Mouse (Mus musculus): ENCODE results near the gene Gabpb1.
A peak's percentile ranks its signal among the peaks of the same experiment; 100 is the strongest.

The Gabpb1 gene

DNA sequence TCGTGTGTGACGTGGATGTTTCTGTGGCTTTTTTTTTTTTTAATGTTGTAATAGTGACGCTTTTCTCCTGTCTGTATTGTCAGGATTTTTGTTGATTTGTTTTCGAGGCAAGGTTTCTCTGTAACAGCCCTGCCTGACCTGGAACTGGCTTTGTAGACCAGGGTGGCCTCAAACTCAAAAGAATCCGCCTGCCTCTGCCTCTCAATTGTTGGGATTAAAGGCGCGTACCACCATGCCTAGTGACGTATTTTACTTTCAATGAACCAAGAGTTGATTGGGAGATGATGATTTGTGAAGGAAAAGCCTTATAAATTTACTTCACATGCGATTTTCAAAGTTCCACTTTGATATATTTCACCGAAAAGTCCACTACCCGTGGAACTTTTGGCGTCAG, at the start of gene Gabpb1:
Gene Gabpb1, minus strand, starts transcription at position 216 of the 394 bp plus-strand sequence.
- no peak for DNase-seq (ENCODE audit: low spot score)

DNA sequence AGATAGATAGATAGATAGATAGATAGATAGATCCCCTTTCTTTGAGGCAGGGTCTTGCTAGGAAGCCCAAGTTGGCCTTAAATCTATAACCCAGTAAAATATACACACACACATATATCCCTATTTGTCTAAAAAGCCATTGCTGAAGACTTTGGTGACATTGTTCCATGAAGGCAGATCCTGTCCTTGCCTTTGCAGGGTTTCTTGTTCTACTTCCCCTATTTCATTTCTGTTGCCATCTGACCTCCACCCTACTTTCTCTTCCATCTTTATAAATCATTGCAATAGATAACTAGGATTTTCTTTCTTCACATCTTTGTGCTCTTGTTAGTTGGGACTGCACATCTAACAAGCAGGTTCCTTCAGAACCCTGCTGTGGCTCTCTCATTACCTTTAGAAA, 36.8 kb upstream of the Gabpb1 start:
- DNase-seq (ENCODE audit: low spot score) = no peak

DNA sequence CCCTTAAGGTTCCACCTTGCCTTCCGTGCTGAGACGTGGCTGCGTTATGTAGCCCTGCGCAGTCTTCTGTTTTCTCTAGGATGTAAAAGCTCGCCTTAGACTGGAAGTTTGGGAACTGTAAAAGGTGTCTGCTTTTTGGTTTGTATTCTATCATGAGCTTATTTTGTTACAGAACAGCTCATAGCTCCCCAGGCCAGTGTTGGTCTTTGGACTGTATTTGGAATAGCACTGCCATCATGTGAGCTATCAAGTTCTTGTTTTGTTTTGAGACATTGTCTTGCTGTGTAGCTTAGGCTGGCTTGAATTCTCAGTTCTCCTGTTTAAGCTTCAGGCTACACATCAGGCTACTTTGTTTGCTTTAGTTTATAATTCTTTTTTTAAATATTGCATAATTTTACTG, 36.4 kb upstream of the Gabpb1 start:
- no peak for DNase-seq (ENCODE audit: low spot score)

DNA sequence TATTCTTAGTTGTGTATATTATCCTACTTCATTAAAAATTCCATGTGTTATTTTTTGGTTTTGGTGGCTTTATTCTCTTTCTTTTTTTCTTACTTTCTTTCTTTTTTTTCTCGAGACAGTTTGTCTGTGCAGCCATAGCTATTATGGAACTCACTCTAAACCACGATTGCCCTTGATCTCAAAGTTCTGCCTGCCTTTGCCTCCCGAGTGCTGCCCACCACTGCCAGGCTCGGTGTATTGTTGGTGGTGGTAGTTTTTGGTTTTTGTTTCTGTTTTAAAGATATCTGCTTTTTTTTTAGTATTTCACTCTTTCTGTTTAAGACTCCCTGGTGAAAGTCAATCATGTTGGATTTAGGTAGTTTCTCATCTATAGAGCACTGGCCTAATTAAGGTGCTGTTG, 32.2 kb upstream of the Gabpb1 start:
- no peak for DNase-seq (ENCODE audit: low spot score)

DNA sequence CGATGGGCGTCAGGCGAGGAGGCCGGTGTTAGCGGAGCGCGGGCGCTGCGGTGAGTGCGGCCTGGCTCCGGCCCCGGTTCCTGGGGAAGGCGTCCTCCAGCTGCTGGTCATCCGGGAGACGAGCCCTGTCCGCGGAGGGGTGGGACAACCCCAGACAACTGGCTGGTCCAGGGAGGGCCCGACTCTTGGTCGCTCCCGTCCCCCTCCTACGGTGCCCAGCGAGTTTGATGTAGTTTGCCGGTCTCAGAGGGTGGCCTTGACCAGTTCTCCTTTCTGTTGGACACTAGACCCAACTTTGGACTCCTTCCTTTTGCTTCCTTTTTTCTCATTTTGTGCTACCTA, 31.3 kb upstream of the Gabpb1 start:
- no peak for DNase-seq (ENCODE audit: low spot score)

DNA sequence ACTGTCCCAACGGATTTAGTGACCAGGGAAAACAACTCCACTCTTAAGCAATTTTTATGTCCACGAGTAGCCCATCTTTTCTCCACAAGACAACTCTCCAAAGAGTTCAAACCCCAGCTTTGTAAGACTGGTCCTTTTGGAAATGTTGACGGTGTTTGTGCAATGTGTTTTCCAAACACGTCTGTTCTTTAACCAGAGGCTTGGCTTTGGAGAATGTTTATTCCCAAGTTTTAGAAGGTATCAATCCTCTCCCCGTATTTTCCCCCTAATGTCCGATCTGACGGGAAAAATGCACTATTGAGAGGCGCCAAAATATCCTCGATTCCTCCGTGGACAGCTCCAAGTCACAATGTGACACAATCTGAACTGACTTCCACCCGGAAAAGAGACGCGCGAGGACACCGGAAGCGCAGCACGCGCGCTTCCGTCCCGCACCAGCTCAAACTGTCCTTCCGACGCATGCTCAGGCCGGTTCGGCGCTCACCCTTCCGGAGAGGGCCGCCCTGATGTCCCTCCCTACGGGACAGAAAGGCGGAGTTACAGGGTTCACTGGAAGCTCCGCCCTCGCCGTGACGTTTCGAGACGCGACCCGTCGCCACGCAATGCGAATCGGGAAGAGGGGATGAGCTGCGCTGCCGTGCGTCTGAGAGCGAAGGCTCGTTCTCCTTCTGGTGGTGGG, 30.8 kb upstream of the Gabpb1 start, which contains the start of gene Usp8:
Gene Usp8, plus strand, starts transcription at position 570 of the 679 bp plus-strand sequence.
- DNase-seq (ENCODE audit: low spot score) = peak; percentile 90

DNA sequence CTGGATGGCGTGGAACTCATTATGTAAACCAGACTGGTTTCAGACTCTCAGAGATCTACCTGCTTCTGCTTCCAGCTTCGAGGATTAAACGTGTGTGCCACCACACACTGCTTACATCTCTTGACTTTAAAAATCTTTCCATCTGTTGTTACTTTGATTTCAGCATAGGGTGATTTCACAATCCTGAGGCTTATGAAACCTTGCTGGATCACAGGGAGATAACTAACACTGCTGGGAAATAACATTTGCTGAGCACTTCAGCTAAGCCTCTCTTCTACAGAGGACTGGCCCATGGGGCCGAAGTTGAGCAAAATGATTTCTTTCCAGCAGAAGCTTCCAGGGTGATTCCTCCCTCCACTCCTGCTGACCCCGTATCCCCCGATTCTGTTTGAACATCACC, 19.1 kb upstream of the Gabpb1 start:
- no peak for DNase-seq (ENCODE audit: low spot score)

DNA sequence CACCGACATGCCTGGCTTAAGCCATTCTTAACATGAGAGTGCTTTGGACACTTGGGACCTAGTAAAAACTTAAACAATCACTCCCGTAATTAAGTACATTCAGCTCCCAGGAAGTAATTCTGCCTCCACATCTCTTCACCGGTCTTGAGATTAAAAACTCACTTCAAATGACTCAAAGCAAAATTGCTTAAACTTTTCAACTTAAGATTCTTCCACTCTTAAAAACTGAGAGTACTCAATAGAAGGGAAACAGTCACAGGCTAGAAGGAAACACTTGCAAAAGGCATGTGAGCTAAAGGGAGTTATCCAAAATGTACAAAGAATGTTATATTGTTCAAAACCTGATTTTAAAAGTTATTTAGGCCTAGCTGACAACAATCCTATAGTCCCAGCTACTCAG, 15.2 kb upstream of the Gabpb1 start:
- DNase-seq (ENCODE audit: low spot score) = no peak

DNA sequence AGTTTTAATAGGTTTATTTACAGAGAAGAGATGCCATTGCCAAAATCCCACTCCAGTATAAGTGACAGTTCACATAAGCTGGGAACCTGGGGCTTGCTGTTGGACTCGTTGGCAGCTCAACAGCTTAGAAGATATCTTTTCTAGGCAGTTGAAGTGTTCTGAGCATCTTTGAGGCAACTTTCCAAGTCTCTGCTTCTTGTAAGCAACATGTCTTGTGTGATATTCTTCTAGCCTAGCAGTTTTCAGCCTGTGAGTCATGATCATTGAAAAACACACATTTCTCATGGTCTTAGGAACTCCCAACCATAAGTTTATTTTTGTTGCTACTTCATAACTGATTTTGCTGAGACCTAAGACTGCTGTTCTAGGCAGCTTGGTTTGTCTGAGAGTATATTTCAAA, 6.8 kb upstream of the Gabpb1 start:
- no peak for DNase-seq (ENCODE audit: low spot score)

DNA sequence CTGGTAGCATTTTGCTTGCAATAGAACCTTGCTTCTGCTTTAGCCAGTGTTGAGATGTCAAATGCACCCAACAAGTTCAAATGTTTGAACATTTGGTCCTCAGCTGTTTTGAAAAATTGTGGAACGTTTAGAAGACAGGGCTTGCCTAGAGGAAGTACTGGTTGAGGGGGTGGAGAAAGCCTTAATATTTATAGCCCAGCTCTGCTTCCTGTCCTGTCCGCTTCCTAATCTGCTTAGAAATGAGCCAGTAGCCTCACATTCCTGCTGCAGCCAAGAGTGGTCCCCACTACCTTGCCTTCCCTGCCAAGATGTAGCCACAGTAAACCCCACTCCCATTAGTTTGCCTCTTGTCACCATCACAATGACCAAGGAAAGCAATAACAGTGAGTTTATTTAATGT, 6.2 kb upstream of the Gabpb1 start:
- DNase-seq (ENCODE audit: low spot score) = no peak

DNA sequence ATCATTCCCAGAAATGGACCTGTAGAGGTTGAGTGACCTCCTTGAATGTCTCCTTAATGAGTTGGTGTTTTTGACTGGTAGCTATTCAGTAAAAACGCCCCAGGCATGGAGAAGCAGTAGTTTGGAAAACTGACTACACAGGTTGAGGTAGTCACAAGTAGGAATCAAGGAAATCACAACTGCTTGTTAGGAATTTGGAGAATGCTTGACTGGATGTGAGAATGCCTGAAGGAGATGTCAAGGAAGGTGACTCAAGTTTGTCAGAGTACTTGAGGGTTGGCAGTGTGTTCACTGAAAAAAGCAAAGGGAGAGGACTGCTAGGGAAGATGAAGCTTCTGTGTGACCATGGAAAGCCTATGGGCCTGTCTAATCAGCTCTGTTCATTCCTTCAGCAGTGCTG, 1.2 kb upstream of the Gabpb1 start:
- no peak for DNase-seq (ENCODE audit: low spot score)

DNA sequence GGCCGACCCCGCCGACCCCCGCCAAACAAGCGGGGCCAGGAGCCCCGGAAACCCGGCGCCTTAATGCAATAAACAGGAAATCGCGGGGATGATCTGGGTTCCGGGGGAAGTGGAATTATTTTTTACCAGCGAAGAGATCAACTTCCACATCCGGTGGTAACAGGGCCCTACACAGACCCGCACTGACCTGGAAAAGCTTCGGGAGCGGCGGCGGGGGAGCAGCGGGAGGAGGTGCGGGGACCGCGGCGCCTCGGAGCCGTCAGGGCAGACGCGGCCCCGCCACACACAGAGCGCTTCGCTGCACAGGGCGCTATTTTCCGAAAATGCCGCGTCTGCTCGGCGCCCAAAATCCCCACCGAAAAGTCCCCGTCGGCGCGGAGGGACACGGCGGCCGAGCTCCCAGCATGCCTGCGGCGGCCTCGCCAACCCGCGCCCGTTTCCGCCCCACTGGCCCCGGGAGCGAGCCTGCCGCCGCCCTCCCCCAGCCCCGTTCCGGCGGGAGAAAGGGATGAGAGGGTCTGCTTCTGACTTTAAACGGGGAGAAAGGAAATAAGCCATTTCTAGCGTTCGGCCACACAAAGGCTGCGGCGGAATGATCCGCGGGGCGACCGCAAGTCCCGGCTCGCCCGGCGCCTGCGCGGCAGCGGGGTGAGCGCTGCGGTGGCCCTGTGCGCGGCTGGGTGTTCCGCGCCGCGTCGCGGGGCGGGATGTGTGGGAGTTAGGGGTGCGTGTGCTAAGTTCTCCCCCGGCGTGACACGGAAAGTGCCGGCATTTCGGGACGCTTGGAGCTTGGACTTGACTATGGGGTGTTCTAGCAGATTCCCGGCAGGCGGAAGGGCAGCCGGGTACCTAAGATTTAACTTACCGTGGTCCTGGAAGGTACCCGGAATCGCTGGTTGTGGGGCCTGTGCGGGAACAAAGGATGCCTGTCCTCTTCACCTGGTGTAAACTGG, 692 bp downstream of the Gabpb1 start:
- DNase-seq (ENCODE audit: low spot score) = peak; percentile 49

DNA sequence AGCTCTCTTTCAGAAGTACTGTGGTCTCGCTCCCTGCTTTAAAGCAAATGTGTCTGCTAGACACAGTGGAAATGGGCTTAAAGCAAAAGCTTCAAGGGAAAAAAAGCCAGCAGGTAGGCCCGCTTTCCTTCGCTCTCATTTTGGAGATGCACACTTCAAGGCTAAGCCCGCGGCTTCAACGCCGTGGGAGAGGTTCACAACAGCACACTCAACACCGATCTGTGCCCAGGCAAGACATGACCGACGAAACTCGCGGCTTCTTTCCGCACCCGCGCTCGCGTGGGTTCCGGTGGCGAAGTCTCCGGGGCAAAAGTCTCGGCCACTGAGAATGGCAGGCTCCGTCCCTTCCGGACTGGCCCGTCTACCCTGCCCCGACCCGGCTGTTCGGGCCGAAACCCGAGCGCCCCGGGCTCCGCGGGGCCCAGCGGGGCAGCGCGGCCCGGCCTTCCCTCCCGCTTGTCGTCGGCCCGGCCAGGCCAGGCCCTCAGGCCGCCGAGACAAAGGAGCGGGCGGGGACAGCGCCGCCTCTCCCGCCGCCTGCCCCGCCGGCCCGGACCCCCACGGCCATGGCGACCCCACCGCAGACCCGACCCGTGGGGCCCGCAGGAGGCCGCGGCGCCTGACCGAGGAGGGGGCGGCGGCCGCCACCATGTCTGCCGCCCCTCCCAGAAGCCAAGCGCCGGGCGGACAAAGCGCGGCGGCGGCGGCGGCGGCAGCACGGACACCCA, 1.5 kb downstream of the Gabpb1 start:
- no peak for DNase-seq (ENCODE audit: low spot score)

DNA sequence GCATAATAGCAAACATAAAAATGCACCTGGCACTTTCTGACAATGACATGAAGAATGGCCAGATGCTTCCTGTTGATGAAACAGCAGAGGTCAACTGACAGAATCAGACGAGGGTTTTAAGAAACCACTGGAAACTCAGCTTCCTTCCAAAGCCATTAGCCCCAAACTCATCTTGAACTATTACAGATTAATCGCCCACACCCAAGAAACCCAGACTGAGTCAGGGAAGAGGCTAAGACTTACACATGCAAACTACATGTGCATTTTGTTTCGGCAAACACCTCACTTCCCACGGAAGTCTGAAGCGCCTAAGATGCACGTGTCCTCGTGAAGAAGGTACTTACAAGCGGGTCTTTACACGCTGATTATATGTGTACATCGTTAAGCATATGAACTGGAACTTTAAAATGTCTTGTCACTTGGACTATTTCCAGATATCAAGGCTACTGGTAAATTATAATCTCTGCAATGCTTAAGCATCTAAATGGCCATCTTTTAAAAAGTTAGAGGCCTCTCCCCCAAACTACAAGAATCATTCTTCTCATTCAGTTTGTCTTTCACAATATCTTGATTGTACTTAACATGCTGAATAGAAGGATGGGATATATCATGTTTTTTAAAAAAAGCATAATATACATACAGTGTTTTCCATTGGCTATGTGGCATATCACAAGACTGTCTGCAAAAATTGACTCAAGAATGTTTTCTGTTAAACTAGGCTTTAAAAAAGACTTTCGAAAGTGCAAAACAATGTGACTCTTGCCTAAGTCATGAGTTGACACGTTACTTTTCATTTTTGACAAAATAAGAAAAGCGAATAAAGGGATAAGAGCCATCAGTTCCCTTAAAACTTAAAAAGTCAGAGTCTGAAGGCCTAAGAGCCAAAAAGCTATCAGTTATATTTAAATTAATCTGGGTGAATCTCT, 2.6 kb downstream of the Gabpb1 start:
- no peak for DNase-seq (ENCODE audit: low spot score)

DNA sequence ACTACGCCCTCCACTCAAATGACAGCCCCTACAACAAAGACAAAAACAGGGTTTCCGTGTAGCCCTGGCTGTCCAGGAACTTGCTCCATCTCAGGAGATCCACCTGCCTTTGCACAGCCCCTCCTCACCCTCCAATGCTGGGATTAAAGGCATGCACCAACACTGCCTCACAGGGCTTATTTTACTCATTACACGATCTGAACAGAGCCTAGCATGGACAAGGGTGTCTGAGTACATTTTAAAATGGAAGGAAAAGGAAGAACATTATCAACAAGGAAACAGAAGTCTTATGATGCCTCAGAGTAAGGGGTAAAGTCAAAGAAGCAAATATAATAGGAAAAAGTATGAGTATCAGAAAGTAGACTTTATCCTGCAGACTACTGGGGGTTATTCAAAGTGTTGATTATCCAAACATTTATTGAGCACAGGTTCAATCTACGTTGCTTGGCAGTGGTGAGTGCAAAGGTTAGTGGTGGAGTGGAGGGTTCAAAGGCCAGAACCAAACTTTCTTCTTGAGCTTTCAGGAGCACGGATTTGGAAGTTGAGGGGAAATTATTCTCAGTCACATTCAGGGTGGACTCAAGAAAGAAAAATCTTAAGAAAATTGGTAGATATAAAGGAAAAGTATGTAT, 7.4 kb downstream of the Gabpb1 start:
- no peak for DNase-seq (ENCODE audit: low spot score)

DNA sequence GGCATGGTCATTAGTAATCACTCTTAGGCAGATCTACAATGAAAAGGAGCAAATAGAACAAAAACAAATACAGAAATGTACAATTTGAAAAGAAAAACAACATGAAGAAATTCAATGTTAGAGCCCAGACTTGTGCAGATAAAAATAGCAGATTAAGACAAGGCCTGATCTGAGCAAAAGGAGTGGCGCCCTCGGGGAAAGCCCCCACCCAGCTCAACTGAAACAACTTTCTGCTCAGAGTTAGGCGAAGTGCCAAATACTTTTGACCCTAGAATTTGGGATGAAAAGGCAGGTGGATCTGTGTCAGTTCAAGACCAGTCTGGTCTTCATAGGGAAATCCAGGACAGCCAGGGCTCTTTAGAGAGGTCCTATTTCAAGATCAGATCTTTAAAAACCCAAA, 10.2 kb downstream of the Gabpb1 start:
- no peak for DNase-seq (ENCODE audit: low spot score)

DNA sequence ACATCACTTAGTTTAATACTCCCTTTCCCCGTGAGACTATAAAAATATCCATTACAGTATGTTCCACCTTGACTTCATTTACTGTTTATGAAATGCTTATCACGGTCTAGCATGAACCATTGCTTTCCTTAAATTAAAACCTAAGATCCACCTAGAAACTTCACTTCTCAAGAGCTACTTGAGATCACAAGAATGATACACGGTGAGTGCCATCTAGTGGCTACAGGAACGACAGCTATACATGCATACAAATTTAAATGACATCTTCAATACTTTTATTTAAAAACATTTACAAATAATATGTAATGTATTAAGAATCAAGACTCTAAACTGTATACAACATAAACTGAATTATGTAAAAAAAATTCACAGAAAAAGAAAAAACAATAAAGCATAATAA, 12.7 kb downstream of the Gabpb1 start:
- no peak for DNase-seq (ENCODE audit: low spot score)

DNA sequence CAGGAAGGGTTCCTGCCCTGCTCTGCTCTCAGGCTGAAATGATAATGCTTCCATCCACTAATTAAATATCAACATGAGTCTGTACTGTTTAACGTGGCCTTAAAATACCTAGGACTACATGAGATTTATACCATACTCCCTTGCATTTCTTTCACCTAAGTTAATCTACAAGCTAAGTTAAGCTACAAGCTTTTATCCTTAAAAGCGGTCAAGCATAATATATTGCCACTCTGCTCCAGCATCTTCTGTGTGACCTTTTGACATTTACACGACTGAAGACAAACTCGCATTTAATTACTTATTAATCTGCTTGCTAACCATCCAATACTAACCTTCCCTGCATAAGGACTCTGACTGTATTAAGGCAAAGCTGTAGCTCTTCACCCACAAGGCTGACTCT, 23.2 kb downstream of the Gabpb1 start:
- DNase-seq (ENCODE audit: low spot score) = no peak

DNA sequence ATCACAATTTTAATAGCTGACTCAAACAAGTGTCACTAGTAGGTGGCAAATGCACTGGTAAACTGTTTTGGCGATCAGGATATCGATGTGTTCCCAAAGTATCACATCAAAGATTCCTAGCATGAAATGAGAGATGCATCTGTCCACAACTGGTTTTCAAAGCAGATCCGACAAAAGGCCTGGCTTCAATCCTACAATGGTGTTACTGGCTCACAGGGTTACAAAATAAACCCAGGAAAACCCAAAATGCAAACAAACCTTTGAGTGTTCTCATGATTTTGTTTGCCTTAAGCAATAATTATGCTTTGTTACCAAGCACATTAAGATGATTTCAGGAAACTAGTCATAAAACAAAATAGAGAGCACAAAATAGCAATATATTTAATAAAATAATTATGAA, 28.4 kb downstream of the Gabpb1 start:
- DNase-seq (ENCODE audit: low spot score) = no peak

DNA sequence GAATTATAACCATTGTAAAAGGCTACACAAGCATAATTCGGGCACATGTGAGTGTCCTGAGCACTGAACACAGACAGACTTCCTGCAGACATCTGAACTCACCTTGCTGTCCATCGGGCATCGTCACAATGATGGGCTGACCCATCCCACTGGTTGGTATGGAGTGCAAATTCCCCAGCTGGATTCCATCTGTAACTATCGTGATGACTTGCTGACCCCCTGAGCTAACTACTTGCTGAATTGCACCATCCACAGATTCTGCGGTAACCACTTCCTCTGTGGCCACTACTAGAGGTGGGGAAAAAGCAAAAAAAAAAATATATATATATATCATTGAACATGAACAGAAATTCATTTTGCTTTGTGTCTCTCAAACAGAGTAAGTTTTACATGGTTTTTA, 29.7 kb downstream of the Gabpb1 start:
- no peak for DNase-seq (ENCODE audit: low spot score)

DNA sequence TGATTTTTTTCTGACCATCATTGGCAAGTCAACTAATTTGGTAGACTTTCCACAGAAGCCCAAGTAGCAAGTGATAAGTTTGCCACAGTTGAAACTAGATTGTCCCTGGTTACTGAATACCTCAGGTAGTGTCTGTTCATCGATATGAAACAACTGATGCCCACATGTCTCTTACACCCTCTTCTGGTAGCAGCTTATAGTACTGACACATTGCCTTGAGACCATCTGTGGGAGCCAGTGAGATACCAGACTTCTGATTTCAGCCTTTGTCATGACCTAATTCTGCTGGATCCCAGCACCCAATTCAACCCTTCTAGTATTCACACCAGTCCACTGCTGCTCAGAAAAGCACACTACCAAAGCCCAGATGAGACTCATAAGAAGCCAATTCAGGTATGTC, 31.4 kb downstream of the Gabpb1 start:
- DNase-seq (ENCODE audit: low spot score) = no peak

Measured in urinary bladder, postnatal 10 days (tissue).